Mouse (Mus musculus) ES-Bruce4 (cell line): ENCODE results near the gene Tiam1.

Experiments
- CTCF ChIP-seq: IDR thresholded peaks from one replicate; pipeline ENCODE4 v1.8.1; 2011; ENCODE audit warnings: low read depth, low read length
- POLR2A ChIP-seq: IDR thresholded peaks from one replicate; pipeline ENCODE4 v1.8.1; 2011; ENCODE audit warnings: low read length; ENCODE audit not compliant: insufficient read depth

- no peak for TF ChIP-seq CTCF
- no peak for TF ChIP-seq POLR2A
Measured at GRCm38 (mm10) chr16:89882477-89883234, 260.9 kb downstream of the Tiam1 start.
